Mouse (Mus musculus): Measurements from ENCODE around the gene Gm2a. TPM values are rescaled to one million over a fixed set of nuclear protein-coding genes. Genes with fewer than 3 reads are reported as not detected.

The Gm2a gene
- total RNA-seq, 2 experiments from 2014 or later, result 51.5 to 51.9 TPM

GRCm38 (mm10) chr11:55128411-55128810 lies 30.5 kb downstream of the Gm2a start:
- DNase-seq (ENCODE audit: low spot score in 2 of 2), result no peak

- DNase-seq (ENCODE audit: low spot score in 2 of 2), result no peak
These were observed 33.3 kb downstream of the Gm2a start for GRCm38 (mm10) chr11:55131077-55131742.

GRCm38 (mm10) chr11:55131946-55132345 lies 34.0 kb downstream of the Gm2a start:
- DNase-seq (ENCODE audit: low spot score in 2 of 2), result no peak

GRCm38 (mm10) chr11:55133204-55133603 lies 35.3 kb downstream of the Gm2a start:
- no peak for DNase-seq (ENCODE audit: low spot score in 2 of 2)

GRCm38 (mm10) chr11:55134407-55134806 lies 36.5 kb downstream of the Gm2a start:
- DNase-seq (ENCODE audit: low spot score in 2 of 2), result no peak

- DNase-seq (ENCODE audit: low spot score in 2 of 2), result no peak
These were observed 37.0 kb downstream of the Gm2a start for GRCm38 (mm10) chr11:55134871-55135270.

- DNase-seq (ENCODE audit: low spot score in 2 of 2), result peak in 1 of 2 experiments; percentile 20
These were observed 39.0 kb downstream of the Gm2a start for GRCm38 (mm10) chr11:55136770-55137547.

- DNase-seq (ENCODE audit: low spot score in 2 of 2), result no peak
These were observed 39.7 kb downstream of the Gm2a start for GRCm38 (mm10) chr11:55137646-55138045.

- DNase-seq (ENCODE audit: low spot score in 2 of 2), result no peak
These were observed 43.6 kb downstream of the Gm2a start for GRCm38 (mm10) chr11:55141502-55141901.

- DNase-seq (ENCODE audit: low spot score in 2 of 2), result no peak
These were observed 46.1 kb downstream of the Gm2a start for GRCm38 (mm10) chr11:55144011-55144410.

GRCm38 (mm10) chr11:55146855-55147254 lies 48.9 kb downstream of the Gm2a start:
- DNase-seq (ENCODE audit: low spot score in 2 of 2), result no peak

GRCm38 (mm10) chr11:55147423-55147822 lies 49.5 kb downstream of the Gm2a start:
- no peak for DNase-seq (ENCODE audit: low spot score in 2 of 2)

GRCm38 (mm10) chr11:55148461-55148860 lies 50.5 kb downstream of the Gm2a start:
- no peak for DNase-seq (ENCODE audit: low spot score in 2 of 2)

GRCm38 (mm10) chr11:55151608-55152007 lies 53.7 kb downstream of the Gm2a start, which contains the start of gene Slc36a3:
Gene Slc36a3 (minus strand): TSS chr11:55151708.
- no peak for DNase-seq (ENCODE audit: low spot score in 2 of 2)

- no peak for DNase-seq (ENCODE audit: low spot score in 2 of 2)
These were observed 56.6 kb downstream of the Gm2a start for GRCm38 (mm10) chr11:55154398-55155069.

- no peak for DNase-seq (ENCODE audit: low spot score in 2 of 2)
These were observed 57.1 kb downstream of the Gm2a start for GRCm38 (mm10) chr11:55155070-55155421.

- peak; percentile 89 to 92 for DNase-seq (ENCODE audit: low spot score in 2 of 2)
These were observed 61.0 kb downstream of the Gm2a start for GRCm38 (mm10) chr11:55158785-55159359.

Other genes with a start within 250 kb of the Gm2a start
- 10 to 100 TPM; 21.2 to 24.5 TPM for gene Lyrm7, start 237.2 kb upstream of the Gm2a start, total RNA-seq (2021)
- gene Hint1, start 231.7 kb upstream of the Gm2a start, total RNA-seq (2021), result 100 to 1,000 TPM; 341 to 384 TPM
- gene Gpx3, start 195.7 kb upstream of the Gm2a start, total RNA-seq (2021), result 1 to 10 TPM; 7.0 to 7.1 TPM
- gene Tnip1, start 135.2 kb upstream of the Gm2a start, total RNA-seq (2021), result 10 to 100 TPM; 29.0 to 32.2 TPM
- gene Anxa6, start 64.7 kb upstream of the Gm2a start, total RNA-seq (2021), result 10 to 100 TPM; 88.4 to 88.7 TPM
- under 1 TPM; 0.40 to 0.59 TPM for gene Ccdc69, start 20.0 kb upstream of the Gm2a start, total RNA-seq (2021)
- gene Slc36a3, start 53.6 kb downstream of the Gm2a start, total RNA-seq (2021), result not detected
- under 1 TPM; 0.37 to 0.71 TPM for gene Slc36a2, start 87.0 kb downstream of the Gm2a start, total RNA-seq (2021)
- 10 to 100 TPM; 49.9 to 55.4 TPM for gene Slc36a1, start 106.2 kb downstream of the Gm2a start, total RNA-seq (2021)
- gene Fat2, start 238.4 kb downstream of the Gm2a start, total RNA-seq (2021), result under 1 TPM; 0.38 to 0.43 TPM

All from layer of hippocampus, postnatal 10 days (tissue).